Mouse (Mus musculus): ENCODE results near the gene Otud6a. TPM values are rescaled to one million over a fixed set of nuclear protein-coding genes. Genes with fewer than 3 reads are reported as not detected.

Otud6a gene
- total and polyA plus RNA-seq, 2 experiments from 2014 or later = not detected

GRCm38 (mm10) chrX:100475569-100476223, 46.9 kb downstream of the Otud6a start:
- 68% methylated on average over 4 of the region's 4 CpGs for WGBS
- no peaks in the 10 kb centered on the region for H3K27me3 ChIP-seq (ENCODE audit: insufficient read depth, low read length)

More at GRCm38 (mm10) chrX:100475569-100476223, 46.9 kb downstream of the Otud6a start:
- ATAC-seq = no peak
- Histone ChIP-seq H3K27ac (no peak overlapping the region), H3K4me2 (ENCODE audit: low read depth, low read length) (no peak overlapping the region), H3K9ac (replicated peaks; ENCODE audit: low read length) (no peak overlapping the region), H3K9me3 (ENCODE audit: low read length) (no peaks in the 10 kb centered on the region), H3K4me1 (ENCODE audit: insufficient read depth, low read length) (no peaks in the 10 kb centered on the region), H3K4me3 (ENCODE audit: low read length) (no peak overlapping the region), H3K36me3 (ENCODE audit: insufficient read depth, low read length) (no peaks in the 10 kb centered on the region)
- no peak for DNase-seq (ENCODE audit: low spot score)
- TF ChIP-seq CTCF (IDR thresholded peaks at IDR 0.05; ENCODE audit: low read depth) = no peak

MicroRNA genes within 50 kb of the gene (microRNA counts, 519-probe panel; counts per million panel counts)
- microRNA mmu-miR-676 = 3,698 counts per million, percentile 64 among the panel's probes with 10 or more counts

Small RNA genes lying within 50 kb of the gene (microRNA-seq; reads per million reads assigned to microRNA genes)
- gene Mir676 = 768 to 1,116 reads per million in 2 experiments

Other genes with a start within 250 kb of the Otud6a start
- gene Awat2, start 13.7 kb downstream of the Otud6a start, total RNA-seq (2014; rRNA removed) = 0.26 and 0.36 TPM in 2 replicates
- gene Awat2, start 13.7 kb downstream of the Otud6a start, polyA plus RNA-seq (2015; fragmentation: Nextera tagmentation; extraction: Ambion mirVana) = 0.09 and 0.15 TPM in 2 replicates
- 32.9 and 35.2 TPM in 2 replicates for gene Igbp1, start 65.3 kb downstream of the Otud6a start, total RNA-seq (2014; rRNA removed)
- 28.8 and 30.0 TPM in 2 replicates for gene Igbp1, start 65.3 kb downstream of the Otud6a start, polyA plus RNA-seq (2015; fragmentation: Nextera tagmentation; extraction: Ambion mirVana)
- gene Dgat2l6, start 95.8 kb downstream of the Otud6a start, total RNA-seq (2014; rRNA removed) = not detected in 2 replicates
- gene Dgat2l6, start 95.8 kb downstream of the Otud6a start, polyA plus RNA-seq (2015; fragmentation: Nextera tagmentation; extraction: Ambion mirVana) = not detected in 2 replicates
- gene Awat1, start 143.2 kb downstream of the Otud6a start, total RNA-seq (2014; rRNA removed) = not detected in 2 replicates
- not detected in 2 replicates for gene Awat1, start 143.2 kb downstream of the Otud6a start, polyA plus RNA-seq (2015; fragmentation: Nextera tagmentation; extraction: Ambion mirVana)
- 0.05 TPM in 1 of 2 replicates, not detected in the other for gene P2ry4, start 165.9 kb downstream of the Otud6a start, total RNA-seq (2014; rRNA removed)
- gene P2ry4, start 165.9 kb downstream of the Otud6a start, polyA plus RNA-seq (2015; fragmentation: Nextera tagmentation; extraction: Ambion mirVana) = 0.03 TPM in 1 of 2 replicates, not detected in the other
- gene Arr3, start 176.5 kb downstream of the Otud6a start, total RNA-seq (2014; rRNA removed) = not detected in 2 replicates
- 0.19 TPM in 1 of 2 replicates, not detected in the other for gene Arr3, start 176.5 kb downstream of the Otud6a start, polyA plus RNA-seq (2015; fragmentation: Nextera tagmentation; extraction: Ambion mirVana)
- 5.2 and 6.4 TPM in 2 replicates for gene Kif4, start 196.7 kb downstream of the Otud6a start, total RNA-seq (2014; rRNA removed)
- 4.1 and 4.6 TPM in 2 replicates for gene Kif4, start 196.7 kb downstream of the Otud6a start, polyA plus RNA-seq (2015; fragmentation: Nextera tagmentation; extraction: Ambion mirVana)
- gene Pdzd11, start 197.6 kb downstream of the Otud6a start, total RNA-seq (2014; rRNA removed) = 29.0 and 35.5 TPM in 2 replicates
- gene Pdzd11, start 197.6 kb downstream of the Otud6a start, polyA plus RNA-seq (2015; fragmentation: Nextera tagmentation; extraction: Ambion mirVana) = 76.7 and 83.3 TPM in 2 replicates

Measured in hindbrain, postnatal 0 days (tissue).